Mouse (Mus musculus): ENCODE data around the gene Inpp5b. TPM values are rescaled to one million over a fixed set of nuclear protein-coding genes. Genes with fewer than 3 reads are reported as not detected.
A peak's percentile ranks its signal among the peaks of the same experiment; 100 is the strongest.

Gene Inpp5b
- polyA plus RNA-seq, 1 experiment from 2014 or later, result 20.8 TPM

GRCm38 (mm10) chr4:124810056-124810455 lies 68.4 kb downstream of the Inpp5b start:
- H3K9me3 ChIP-seq (replicated peaks; ENCODE audit: control insufficient read depth, low read length), result no peaks in the 10 kb centered on the region
- ATAC-seq (no peak), DNase-seq (ENCODE audit: low spot score) (no peak)
- H3K36me3 ChIP-seq (ENCODE audit: control insufficient read depth, insufficient read depth, low read length), result peaks cover 42% of the 10 kb centered on the region
- no peaks in the 10 kb centered on the region for H3K4me1 ChIP-seq (ENCODE audit: control insufficient read depth, insufficient read depth, low read length)
- no peak overlapping the region for H3K27ac ChIP-seq (ENCODE audit: low read depth, low read length)
- H3K4me2 ChIP-seq (ENCODE audit: low read length), result no peak overlapping the region
- no peak overlapping the region for H3K4me3 ChIP-seq (ENCODE audit: low read depth, low read length)
- 80% methylated on average over 7 of the region's 7 CpGs for WGBS
- no peak overlapping the region for H3K9ac ChIP-seq (ENCODE audit: low read length)
- no peaks in the 10 kb centered on the region for H3K27me3 ChIP-seq (replicated peaks; ENCODE audit: control insufficient read depth, insufficient read depth, low read length)

DNA sequence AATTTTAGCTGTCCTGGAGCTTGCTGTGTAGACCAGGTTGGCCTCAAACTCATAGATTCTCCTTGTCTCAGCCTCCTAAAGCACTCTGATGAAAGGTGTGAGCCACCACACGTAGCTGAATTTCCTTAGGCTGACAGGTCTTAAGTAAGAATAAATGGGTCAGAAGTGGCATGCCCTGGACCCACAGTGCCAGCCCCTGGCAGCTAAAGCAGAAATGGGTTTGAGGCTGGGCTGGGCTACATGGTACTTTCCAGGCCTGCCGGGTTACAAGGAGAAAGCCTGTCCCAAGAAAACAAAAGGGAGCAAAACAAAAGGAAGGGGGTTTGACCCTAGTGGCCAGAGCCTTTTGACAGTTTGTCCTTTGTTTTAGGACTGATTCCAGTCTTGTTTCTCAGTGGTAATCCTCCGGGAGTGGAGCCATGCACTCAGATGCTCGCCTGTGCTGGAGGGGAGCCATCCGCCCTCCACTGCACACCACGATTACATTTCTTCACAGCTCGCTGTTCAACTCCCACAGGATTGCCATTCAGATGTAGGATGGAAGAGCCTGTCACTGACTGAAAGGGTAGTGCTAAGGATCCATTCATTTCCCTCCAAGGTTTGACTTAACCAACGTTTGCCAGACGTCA lies 69.8 kb downstream of the Inpp5b start:
- H3K4me1 ChIP-seq (ENCODE audit: control insufficient read depth, insufficient read depth, low read length), result no peaks in the 10 kb centered on the region
- no peak for ATAC-seq
- H3K9ac ChIP-seq (ENCODE audit: low read length), result no peak overlapping the region
- peak; percentile 4 for DNase-seq (ENCODE audit: low spot score)
- WGBS, result 18% methylated on average over 9 of the region's 9 CpGs
- no peak overlapping the region for H3K4me2 ChIP-seq (ENCODE audit: low read length)
- H3K4me3 ChIP-seq (ENCODE audit: low read depth, low read length), result no peak overlapping the region
- no peak overlapping the region for H3K27ac ChIP-seq (ENCODE audit: low read depth, low read length)
- H3K27me3 ChIP-seq (replicated peaks; ENCODE audit: control insufficient read depth, insufficient read depth, low read length), result no peaks in the 10 kb centered on the region
- H3K36me3 ChIP-seq (ENCODE audit: control insufficient read depth, insufficient read depth, low read length), result peaks cover 28% of the 10 kb centered on the region
- H3K9me3 ChIP-seq (replicated peaks; ENCODE audit: control insufficient read depth, low read length), result no peaks in the 10 kb centered on the region

GRCm38 (mm10) chr4:124815901-124816300 lies 74.3 kb downstream of the Inpp5b start:
- Histone ChIP-seq H3K27me3 (replicated peaks; ENCODE audit: control insufficient read depth, insufficient read depth, low read length) (no peaks in the 10 kb centered on the region), H3K9me3 (replicated peaks; ENCODE audit: control insufficient read depth, low read length) (no peaks in the 10 kb centered on the region), H3K4me1 (ENCODE audit: control insufficient read depth, insufficient read depth, low read length) (no peaks in the 10 kb centered on the region), H3K36me3 (ENCODE audit: control insufficient read depth, insufficient read depth, low read length) (peaks cover 21% of the 10 kb centered on the region), H3K4me3 (ENCODE audit: low read depth, low read length) (no peak overlapping the region), H3K4me2 (ENCODE audit: low read length) (no peak overlapping the region), H3K9ac (ENCODE audit: low read length) (no peak overlapping the region), H3K27ac (ENCODE audit: low read depth, low read length) (no peak overlapping the region)
- 92% methylated on average over 11 of the region's 11 CpGs for WGBS
- no peak for DNase-seq (ENCODE audit: low spot score)
- no peak for ATAC-seq

DNA sequence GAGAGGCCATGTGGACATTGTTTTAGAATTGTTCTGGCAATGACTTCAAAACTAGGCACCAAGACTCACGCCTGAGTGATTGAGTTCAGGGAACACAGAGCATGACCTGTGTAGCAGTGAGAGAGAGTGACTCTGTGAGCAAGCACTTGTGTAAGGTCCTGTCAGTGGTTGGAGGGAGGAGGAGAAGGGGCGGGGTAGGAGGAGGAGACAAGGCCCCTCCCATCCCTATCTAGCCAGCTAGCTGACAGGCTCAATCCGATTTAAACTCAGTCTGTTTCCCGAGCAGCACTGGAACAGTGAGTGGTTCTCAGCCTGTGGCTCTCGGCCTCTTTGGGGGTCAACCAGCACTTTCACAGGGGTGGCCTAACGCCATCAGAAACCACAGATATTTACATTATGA lies 76.2 kb downstream of the Inpp5b start:
- peak; percentile 12 for DNase-seq (ENCODE audit: low spot score)

DNA sequence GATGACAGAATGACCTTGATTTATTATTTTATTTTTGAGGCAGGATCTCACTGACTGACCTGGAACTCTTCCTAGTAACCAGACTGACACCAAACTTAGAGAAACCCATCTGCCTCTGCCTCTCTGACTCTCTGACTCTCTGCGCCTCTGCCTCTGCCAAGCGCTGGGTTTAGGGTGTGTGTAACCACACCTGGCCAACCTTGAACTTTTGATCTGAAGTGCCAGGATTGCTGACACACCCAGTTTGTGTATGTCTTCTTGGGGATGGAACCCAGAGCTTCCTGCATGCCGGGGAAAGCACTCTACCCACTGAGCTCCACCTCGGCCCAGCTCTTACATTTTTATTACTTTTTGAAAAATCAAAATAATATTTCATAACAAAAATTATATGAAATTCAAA lies 77.2 kb downstream of the Inpp5b start:
- DNase-seq (ENCODE audit: low spot score) (no peak), ATAC-seq (no peak)
- Histone ChIP-seq H3K4me1 (ENCODE audit: control insufficient read depth, insufficient read depth, low read length) (no peaks in the 10 kb centered on the region), H3K9ac (ENCODE audit: low read length) (no peak overlapping the region), H3K36me3 (ENCODE audit: control insufficient read depth, insufficient read depth, low read length) (peaks cover 42% of the 10 kb centered on the region), H3K27ac (ENCODE audit: low read depth, low read length) (no peak overlapping the region), H3K27me3 (replicated peaks; ENCODE audit: control insufficient read depth, insufficient read depth, low read length) (no peaks in the 10 kb centered on the region), H3K9me3 (replicated peaks; ENCODE audit: control insufficient read depth, low read length) (no peaks in the 10 kb centered on the region), H3K4me3 (ENCODE audit: low read depth, low read length) (no peak overlapping the region), H3K4me2 (ENCODE audit: low read length) (no peak overlapping the region)
- 99% methylated on average over 4 of the region's 4 CpGs for WGBS

More for the DNA sequence above, 76.2 kb downstream of the Inpp5b start:
- Histone ChIP-seq H3K27me3 (replicated peaks; ENCODE audit: control insufficient read depth, insufficient read depth, low read length) (no peaks in the 10 kb centered on the region), H3K27ac (ENCODE audit: low read depth, low read length) (no peak overlapping the region), H3K4me2 (ENCODE audit: low read length) (no peak overlapping the region), H3K36me3 (ENCODE audit: control insufficient read depth, insufficient read depth, low read length) (peaks cover 33% of the 10 kb centered on the region), H3K9me3 (replicated peaks; ENCODE audit: control insufficient read depth, low read length) (no peaks in the 10 kb centered on the region), H3K9ac (ENCODE audit: low read length) (no peak overlapping the region), H3K4me1 (ENCODE audit: control insufficient read depth, insufficient read depth, low read length) (no peaks in the 10 kb centered on the region), H3K4me3 (ENCODE audit: low read depth, low read length) (no peak overlapping the region)
- ATAC-seq, result no peak
- 18% methylated on average over 5 of the region's 6 CpGs for WGBS

DNA sequence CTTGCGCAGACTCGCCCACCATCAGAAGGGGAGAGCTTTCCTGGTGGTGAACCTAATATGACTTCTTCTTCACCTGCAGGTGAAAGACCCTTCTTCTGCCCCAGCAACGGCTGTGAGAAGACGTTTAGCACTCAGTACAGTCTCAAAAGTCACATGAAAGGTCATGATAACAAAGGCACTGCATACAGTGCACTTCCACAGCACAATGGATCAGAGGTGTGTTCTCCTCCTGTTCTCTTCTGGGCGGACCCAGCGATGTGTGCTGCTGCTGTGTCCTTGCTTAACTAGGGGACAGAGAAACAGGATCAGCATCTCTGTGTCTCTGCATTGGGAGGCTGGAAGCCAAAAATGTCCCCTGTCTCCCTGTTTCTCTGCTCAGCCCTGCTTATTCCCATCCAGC lies 83.3 kb downstream of the Inpp5b start:
- H3K9me3 ChIP-seq (replicated peaks; ENCODE audit: control insufficient read depth, low read length), result no peaks in the 10 kb centered on the region
- no peaks in the 10 kb centered on the region for H3K4me1 ChIP-seq (ENCODE audit: control insufficient read depth, insufficient read depth, low read length)
- no peak overlapping the region for H3K27ac ChIP-seq (ENCODE audit: low read depth, low read length)
- no peak overlapping the region for H3K9ac ChIP-seq (ENCODE audit: low read length)
- H3K4me2 ChIP-seq (ENCODE audit: low read length), result no peak overlapping the region
- no peaks in the 10 kb centered on the region for H3K27me3 ChIP-seq (replicated peaks; ENCODE audit: control insufficient read depth, insufficient read depth, low read length)
- DNase-seq (ENCODE audit: low spot score), result no peak
- peaks cover 75% of the 10 kb centered on the region for H3K36me3 ChIP-seq (ENCODE audit: control insufficient read depth, insufficient read depth, low read length)
- ATAC-seq, result no peak
- H3K4me3 ChIP-seq (ENCODE audit: low read depth, low read length), result no peak overlapping the region
- WGBS, result 87% methylated on average over 6 of the region's 6 CpGs

DNA sequence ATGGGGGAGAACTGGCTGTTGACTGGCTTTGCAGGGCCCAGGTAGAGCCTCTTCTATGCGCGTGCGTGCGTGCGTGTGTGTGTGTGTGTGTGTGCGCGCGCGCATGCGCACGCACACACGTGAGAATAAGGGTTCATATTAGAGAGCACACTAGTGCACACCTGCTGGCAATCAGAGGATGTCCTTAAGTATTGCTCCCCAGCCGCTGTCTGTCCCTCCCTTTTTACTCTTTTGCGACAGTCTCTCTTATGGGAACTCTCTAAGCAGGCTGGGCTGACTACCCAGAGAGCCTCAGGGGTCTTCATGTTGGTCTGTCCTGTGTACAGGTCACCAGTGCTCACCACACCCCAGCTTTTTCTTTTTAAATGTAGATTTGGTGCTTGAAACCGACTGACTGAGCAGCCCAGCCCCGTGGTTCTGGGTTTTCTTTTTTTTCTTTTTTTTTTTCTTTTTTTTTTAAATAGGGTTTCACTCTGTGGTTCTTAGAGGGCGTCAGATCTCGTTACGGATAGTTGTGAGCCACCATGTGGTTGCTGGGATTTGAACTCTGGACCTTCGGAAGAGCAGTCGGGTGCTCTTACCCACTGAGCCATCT lies 83.8 kb downstream of the Inpp5b start:
- WGBS, result 97% methylated on average over 21 of the region's 21 CpGs
- no peak overlapping the region for H3K9ac ChIP-seq (ENCODE audit: low read length)
- no peak overlapping the region for H3K4me2 ChIP-seq (ENCODE audit: low read length)
- ATAC-seq, result no peak
- H3K27ac ChIP-seq (ENCODE audit: low read depth, low read length), result no peak overlapping the region
- no peaks in the 10 kb centered on the region for H3K27me3 ChIP-seq (replicated peaks; ENCODE audit: control insufficient read depth, insufficient read depth, low read length)
- H3K9me3 ChIP-seq (replicated peaks; ENCODE audit: control insufficient read depth, low read length), result no peaks in the 10 kb centered on the region
- H3K4me1 ChIP-seq (ENCODE audit: control insufficient read depth, insufficient read depth, low read length), result no peaks in the 10 kb centered on the region
- DNase-seq (ENCODE audit: low spot score), result no peak
- H3K36me3 ChIP-seq (ENCODE audit: control insufficient read depth, insufficient read depth, low read length), result peaks cover 76% of the 10 kb centered on the region
- no peak overlapping the region for H3K4me3 ChIP-seq (ENCODE audit: low read depth, low read length)

GRCm38 (mm10) chr4:124829671-124830070 lies 88.0 kb downstream of the Inpp5b start:
- no peak overlapping the region for H3K9ac ChIP-seq (ENCODE audit: low read length)
- WGBS, result 83% methylated on average over 5 of the region's 5 CpGs
- no peak for ATAC-seq
- DNase-seq (ENCODE audit: low spot score), result no peak
- no peak overlapping the region for H3K4me2 ChIP-seq (ENCODE audit: low read length)
- H3K36me3 ChIP-seq (ENCODE audit: control insufficient read depth, insufficient read depth, low read length), result peaks cover 66% of the 10 kb centered on the region
- no peaks in the 10 kb centered on the region for H3K27me3 ChIP-seq (replicated peaks; ENCODE audit: control insufficient read depth, insufficient read depth, low read length)
- H3K4me1 ChIP-seq (ENCODE audit: control insufficient read depth, insufficient read depth, low read length), result no peaks in the 10 kb centered on the region
- H3K9me3 ChIP-seq (replicated peaks; ENCODE audit: control insufficient read depth, low read length), result no peaks in the 10 kb centered on the region
- H3K27ac ChIP-seq (ENCODE audit: low read depth, low read length), result no peak overlapping the region
- H3K4me3 ChIP-seq (ENCODE audit: low read depth, low read length), result no peak overlapping the region

DNA sequence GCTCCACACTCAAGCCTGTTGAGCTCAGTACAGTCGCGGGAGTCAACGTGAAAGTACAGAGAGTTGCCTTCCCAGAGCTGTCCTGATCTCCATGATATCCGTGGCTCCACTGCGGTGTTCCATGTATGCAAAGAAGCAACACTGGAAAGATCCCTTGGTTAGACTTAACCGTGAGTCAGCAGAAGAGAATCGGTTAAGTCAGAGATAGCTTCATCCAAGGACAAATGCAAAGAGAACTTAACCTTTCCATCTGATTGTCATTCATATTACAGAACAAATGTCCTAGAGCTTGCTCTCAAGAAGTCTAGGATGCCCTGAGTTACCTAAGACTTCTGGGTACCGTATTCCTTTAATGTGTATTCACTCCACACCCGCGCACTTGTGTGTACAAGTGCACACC lies 91.1 kb downstream of the Inpp5b start:
- DNase-seq (ENCODE audit: low spot score) (no peak), ATAC-seq (no peak)
- 98% methylated on average over 10 of the region's 10 CpGs for WGBS
- no peaks in the 10 kb centered on the region for H3K4me1 ChIP-seq (ENCODE audit: control insufficient read depth, insufficient read depth, low read length)
- no peak overlapping the region for H3K4me2 ChIP-seq (ENCODE audit: low read length)
- H3K27ac ChIP-seq (ENCODE audit: low read depth, low read length), result no peak overlapping the region
- H3K9ac ChIP-seq (ENCODE audit: low read length), result no peak overlapping the region
- H3K9me3 ChIP-seq (replicated peaks; ENCODE audit: control insufficient read depth, low read length), result no peaks in the 10 kb centered on the region
- peaks cover 58% of the 10 kb centered on the region for H3K36me3 ChIP-seq (ENCODE audit: control insufficient read depth, insufficient read depth, low read length)
- no peaks in the 10 kb centered on the region for H3K27me3 ChIP-seq (replicated peaks; ENCODE audit: control insufficient read depth, insufficient read depth, low read length)
- no peak overlapping the region for H3K4me3 ChIP-seq (ENCODE audit: low read depth, low read length)

Measured in forebrain, embryonic 14.5 days (tissue).